Mouse (Mus musculus) liver (tissue): ENCODE data around the gene H2-Q2.
"Not testable (repeated sequence)": the region's sequence is repeated elsewhere in the genome, so short reads cannot be mapped to it uniquely, and the experiment has no call there.

Experiments used
- DNase-seq: peaks from one replicate; pipeline ENCODE4 v3.0.0-alpha.2; 2020; ENCODE audit warnings: mixed read lengths

Gene H2-Q2

DNA sequence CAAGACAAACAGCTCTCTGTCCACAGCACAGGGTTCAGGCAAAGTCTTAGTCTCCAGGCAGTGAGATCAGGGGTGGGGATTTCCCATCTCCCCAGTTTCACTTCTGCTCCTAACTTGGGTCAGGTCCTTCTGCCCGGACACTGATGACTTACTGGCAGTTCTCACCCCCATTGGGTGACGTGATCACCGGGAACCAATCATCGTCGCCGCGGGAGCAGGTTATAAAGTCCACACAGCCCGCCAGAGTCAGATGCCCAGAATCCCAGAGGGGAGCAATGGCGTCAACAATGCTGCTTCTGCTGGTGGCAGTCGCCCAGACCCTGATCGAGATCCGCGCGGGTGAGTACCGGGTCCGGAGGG, 37.3 kb downstream of the H2-Q2 start, which contains the start of gene H2-Q4:
TSS of gene H2-Q4 (plus strand) at position 249 of the 360 bp plus-strand sequence.
- peak; percentile 73 for DNase-seq

DNA sequence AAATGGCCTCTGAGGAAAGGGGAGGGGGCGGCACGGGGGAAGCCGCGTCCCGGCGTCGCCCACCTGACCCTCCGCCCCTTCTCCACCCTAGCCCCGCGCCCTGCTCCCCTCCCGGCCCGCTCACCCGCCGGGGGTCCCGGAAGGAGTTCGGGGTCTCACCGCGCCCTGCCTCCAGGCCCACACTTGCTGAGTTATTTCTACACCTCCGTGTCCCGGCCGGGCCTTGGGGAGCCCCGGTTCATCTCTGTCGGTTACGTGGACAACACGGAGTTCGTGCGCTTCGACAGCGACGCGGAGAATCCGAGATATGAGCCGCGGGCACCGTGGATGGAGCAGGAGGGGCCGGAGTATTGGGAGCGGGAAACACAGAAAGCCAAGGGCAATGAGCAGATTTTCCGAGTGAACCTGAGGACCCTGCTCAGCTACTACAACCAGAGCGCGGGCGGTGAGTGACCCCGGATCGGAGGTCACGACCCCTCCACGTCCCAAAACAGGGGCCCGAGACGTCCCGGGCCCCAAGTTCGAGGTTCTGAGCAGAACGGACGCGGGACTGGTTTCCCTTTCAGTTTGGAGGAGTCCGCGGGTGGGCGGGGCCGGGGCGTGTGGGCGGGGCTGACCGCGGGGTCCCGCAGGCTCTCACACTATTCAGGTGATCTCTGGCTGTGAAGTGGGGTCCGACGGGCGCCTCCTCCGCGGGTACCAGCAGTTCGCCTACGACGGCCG, 37.8 kb downstream of the H2-Q2 start:
- peak; percentile 56 for DNase-seq

DNA sequence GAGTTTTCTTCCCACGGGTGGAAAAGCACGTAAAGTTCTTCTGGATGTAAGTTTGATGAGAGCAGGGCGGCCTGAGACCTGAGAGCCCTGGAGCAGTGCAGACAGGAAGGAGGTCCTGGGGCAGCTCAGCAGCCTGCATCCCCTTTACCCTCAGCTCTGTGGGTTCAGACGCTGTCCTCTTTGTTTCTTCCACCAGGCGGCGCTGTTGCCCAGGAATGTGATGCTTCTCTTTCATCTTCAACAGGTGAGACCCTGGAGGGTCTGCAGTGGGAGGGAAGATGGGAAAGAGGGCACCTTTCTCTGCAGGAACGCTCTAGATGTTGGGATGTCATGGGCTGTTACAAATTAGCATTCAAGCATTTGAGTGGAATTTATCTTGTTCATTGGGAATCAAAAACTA, 47.8 kb downstream of the H2-Q2 start:
- peak; percentile 38 for DNase-seq

DNA sequence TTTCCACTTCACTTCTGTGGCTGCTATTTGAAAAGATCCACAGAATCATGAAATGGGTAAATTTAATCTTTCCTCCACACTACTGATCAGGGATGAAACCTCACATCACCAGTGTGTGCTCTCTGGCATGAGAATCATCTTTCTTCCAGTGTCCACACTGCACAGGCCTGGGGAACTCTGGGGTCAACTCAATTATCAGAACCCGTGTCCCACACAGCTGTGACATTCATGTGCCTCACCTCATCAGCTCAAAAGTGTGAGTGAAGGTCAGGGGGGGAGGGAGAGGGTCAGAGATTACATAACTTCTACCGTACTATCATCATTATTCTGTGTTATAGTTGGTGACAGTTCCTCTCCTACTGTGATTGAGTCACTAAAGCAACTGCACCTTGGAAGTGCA, 50.6 kb downstream of the H2-Q2 start:
- not testable (repeated sequence) for DNase-seq

DNA sequence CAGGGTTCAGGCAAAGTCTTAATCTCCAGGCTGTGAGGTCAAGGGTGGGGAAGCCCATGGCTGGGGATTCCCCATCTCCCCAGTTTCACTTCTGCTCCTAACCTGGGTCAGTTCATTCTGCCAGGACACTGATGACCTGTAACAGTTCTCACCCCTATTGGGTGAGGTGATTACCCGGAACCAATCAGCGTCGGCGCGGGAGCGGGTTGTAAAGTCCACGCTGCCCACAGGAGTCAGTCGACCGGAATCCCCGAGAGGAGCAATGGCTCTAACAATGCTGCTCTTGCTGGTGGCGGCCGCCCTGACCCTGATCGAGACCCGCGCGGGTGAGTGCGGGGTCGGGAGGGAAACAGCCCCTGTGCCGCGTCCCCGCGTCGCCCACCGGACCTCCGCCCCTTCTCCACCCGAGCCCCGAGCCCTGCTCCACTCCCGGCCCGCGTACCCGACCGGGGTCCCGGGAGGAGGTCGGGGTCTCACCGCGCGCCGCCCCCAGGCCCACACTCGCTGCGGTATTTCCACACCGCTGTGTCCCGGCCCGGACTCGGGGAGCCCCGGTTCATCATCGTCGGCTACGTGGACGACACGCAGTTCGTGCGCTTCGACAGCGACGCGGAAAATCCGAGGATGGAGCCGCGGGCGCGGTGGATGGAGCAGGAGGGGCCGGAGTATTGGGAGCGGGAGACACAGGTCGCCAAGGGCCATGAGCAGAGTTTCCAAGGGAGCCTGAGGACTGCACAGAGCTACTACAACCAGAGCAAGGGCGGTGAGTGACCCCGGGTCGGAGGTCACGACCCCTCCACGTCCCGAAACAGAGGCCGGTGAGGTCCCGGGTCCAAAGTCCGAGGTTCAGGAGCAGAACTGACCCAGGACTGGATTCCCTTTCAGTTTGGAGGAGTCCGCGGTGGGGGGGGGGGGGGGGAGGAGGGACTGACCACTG, 52.1 kb downstream of the H2-Q2 start:
- peak; percentile 7 for DNase-seq
